Mouse (Mus musculus) forebrain, embryonic 15.5 days (tissue): Measurements from ENCODE around the gene Tgfbr3. TPM values are rescaled to one million over a fixed set of nuclear protein-coding genes. Genes with fewer than 3 reads are reported as not detected.

Source experiments
- ATAC-seq: fragments of 200-750 bp; cut with Nextera tagmentation; replicated peaks from 2 replicates; pipeline ENCODE4 v1.8.0; 2017; ENCODE audit warnings: mild to moderate bottlenecking, moderate TSS enrichment, moderate library complexity
- H3K27ac ChIP-seq: fragments of 300-500 bp; sonication (generic); replicated peaks from 2 replicates; pipeline ENCODE4 v1.5.1; 2015; ENCODE audit warnings: mild to moderate bottlenecking, inconsistent platforms
- H3K27me3 ChIP-seq: fragments of 300-500 bp; sonication (generic); 2 replicates; pipeline ENCODE4 v1.6.1; 2015; ENCODE audit warnings: inconsistent platforms
- H3K36me3 ChIP-seq: fragments of 300-500 bp; sonication (generic); 2 replicates; pipeline ENCODE4 v1.6.1; 2015; ENCODE audit warnings: mild to moderate bottlenecking, inconsistent platforms
- H3K4me1 ChIP-seq: fragments of 300-500 bp; sonication (generic); 2 replicates; pipeline ENCODE4 v1.6.1; 2015; ENCODE audit warnings: inconsistent platforms
- H3K4me2 ChIP-seq: fragments of 300-500 bp; sonication (generic); replicated peaks from 2 replicates; pipeline ENCODE4 v1.6.1; 2015; ENCODE audit warnings: mild to moderate bottlenecking, inconsistent platforms
- H3K4me3 ChIP-seq: fragments of 300-500 bp; sonication (generic); 2 replicates; pipeline ENCODE4 v1.5.1; 2015; ENCODE audit warnings: mild to moderate bottlenecking, inconsistent platforms
- H3K9ac ChIP-seq: fragments of 300-500 bp; sonication (generic); replicated peaks from 2 replicates; pipeline ENCODE4 v1.6.1; 2015; ENCODE audit warnings: mild to moderate bottlenecking, inconsistent platforms
- H3K9me3 ChIP-seq: fragments of 300-500 bp; sonication (generic); 2 replicates; pipeline ENCODE4 v1.6.1; 2016; ENCODE audit warnings: inconsistent platforms
- WGBS: fragments of 180-500 bp; shearing (Covaris S2); methylation state at CpG from one replicate; pipeline ENCODE4 v1.1.7; 2015; ENCODE audit warnings: mixed read lengths; 5-methylcytosine and 5-hydroxymethylcytosine counted together
- polyA plus RNA-seq: library from polyadenylated mRNA; unstranded; fragments of >200 nt; fragmentation: Nextera tagmentation; extraction: Ambion mirVana; gene quantifications from 2 replicates; pipeline ENCODE4 v1.2.1, GENCODE M21; 2015

Tgfbr3 gene
- polyA plus RNA-seq, 1 experiment from 2014 or later, result 2.0 TPM

GRCm38 (mm10) chr5:107106139-107106538 is 183.3 kb downstream of the Tgfbr3 start:
- WGBS, result 89% methylated on average over 2 of the region's 2 CpGs
- H3K36me3 ChIP-seq, result no peaks in the 10 kb centered on the region
- no peaks in the 10 kb centered on the region; the same call in 1 of the 2 replicates for H3K27me3 ChIP-seq
- H3K9me3 ChIP-seq, result no peaks in the 10 kb centered on the region
- no peak overlapping the region for H3K4me2 ChIP-seq
- ATAC-seq, result no peak
- H3K27ac ChIP-seq, result no peak overlapping the region
- no peak overlapping the region for H3K4me3 ChIP-seq
- no peak overlapping the region for H3K9ac ChIP-seq
- H3K4me1 ChIP-seq, result peaks cover 11% of the 10 kb centered on the region

GRCm38 (mm10) chr5:107103591-107103990 is 185.8 kb downstream of the Tgfbr3 start:
- Histone ChIP-seq H3K9me3 (no peaks in the 10 kb centered on the region), H3K4me1 (peaks cover 3% of the 10 kb centered on the region; the same call in 1 of the 2 replicates), H3K36me3 (no peaks in the 10 kb centered on the region), H3K4me3 (no peak overlapping the region), H3K9ac (no peak overlapping the region), H3K27me3 (no peaks in the 10 kb centered on the region; the same call in 1 of the 2 replicates), H3K27ac (no peak overlapping the region), H3K4me2 (no peak overlapping the region)
- ATAC-seq, result no peak
- WGBS, result 92% methylated on average over 2 of the region's 2 CpGs

GRCm38 (mm10) chr5:107102916-107103315 is 186.5 kb downstream of the Tgfbr3 start:
- Histone ChIP-seq H3K4me3 (no peak overlapping the region), H3K27me3 (no peaks in the 10 kb centered on the region), H3K4me2 (no peak overlapping the region), H3K9me3 (no peaks in the 10 kb centered on the region), H3K4me1 (peaks cover 3% of the 10 kb centered on the region; the same call in 1 of the 2 replicates), H3K9ac (no peak overlapping the region), H3K27ac (no peak overlapping the region), H3K36me3 (no peaks in the 10 kb centered on the region)
- 46% methylated on average over 4 of the region's 4 CpGs for WGBS
- no peak for ATAC-seq

- 78% methylated on average over 4 of the region's 4 CpGs for WGBS
- Histone ChIP-seq H3K27ac (no peak overlapping the region), H3K9me3 (no peaks in the 10 kb centered on the region), H3K4me2 (no peak overlapping the region), H3K9ac (no peak overlapping the region), H3K27me3 (no peaks in the 10 kb centered on the region), H3K4me3 (no peak overlapping the region), H3K4me1 (peaks cover 3% of the 10 kb centered on the region; the same call in 1 of the 2 replicates), H3K36me3 (no peaks in the 10 kb centered on the region)
- ATAC-seq, result no peak
Measured at GRCm38 (mm10) chr5:107101684-107102083, 187.7 kb downstream of the Tgfbr3 start.

- Histone ChIP-seq H3K4me3 (no peak overlapping the region), H3K27ac (no peak overlapping the region), H3K4me1 (peaks cover 3% of the 10 kb centered on the region; the same call in 1 of the 2 replicates), H3K9me3 (no peaks in the 10 kb centered on the region), H3K36me3 (no peaks in the 10 kb centered on the region), H3K27me3 (no peaks in the 10 kb centered on the region), H3K9ac (no peak overlapping the region), H3K4me2 (no peak overlapping the region)
- ATAC-seq, result no peak
- WGBS, result 71% methylated on average over 7 of the region's 7 CpGs
Measured at GRCm38 (mm10) chr5:107101135-107101534, 188.3 kb downstream of the Tgfbr3 start.

GRCm38 (mm10) chr5:107099634-107100033 is 189.8 kb downstream of the Tgfbr3 start:
- no peak overlapping the region for H3K27ac ChIP-seq
- no peaks in the 10 kb centered on the region for H3K36me3 ChIP-seq
- H3K27me3 ChIP-seq, result no peaks in the 10 kb centered on the region; the same call in 1 of the 2 replicates
- ATAC-seq, result no peak
- no peak overlapping the region for H3K4me3 ChIP-seq
- 85% methylated on average over 3 of the region's 3 CpGs for WGBS
- H3K9me3 ChIP-seq, result no peaks in the 10 kb centered on the region
- peaks cover 3% of the 10 kb centered on the region; the same call in 1 of the 2 replicates for H3K4me1 ChIP-seq
- H3K9ac ChIP-seq, result no peak overlapping the region
- no peak overlapping the region for H3K4me2 ChIP-seq

- H3K36me3 ChIP-seq, result no peaks in the 10 kb centered on the region
- H3K27me3 ChIP-seq, result no peaks in the 10 kb centered on the region; the same call in 1 of the 2 replicates
- H3K9me3 ChIP-seq, result no peaks in the 10 kb centered on the region
- H3K27ac ChIP-seq, result no peak overlapping the region
- H3K4me3 ChIP-seq, result no peak overlapping the region
- WGBS, result 48% methylated on average over 6 of the region's 6 CpGs
- no peak overlapping the region for H3K9ac ChIP-seq
- peaks cover 3% of the 10 kb centered on the region; the same call in 1 of the 2 replicates for H3K4me1 ChIP-seq
- no peak overlapping the region for H3K4me2 ChIP-seq
- no peak for ATAC-seq
Measured at GRCm38 (mm10) chr5:107099076-107099475, 190.4 kb downstream of the Tgfbr3 start.

- H3K36me3 ChIP-seq, result no peaks in the 10 kb centered on the region
- H3K4me3 ChIP-seq, result no peak overlapping the region
- H3K27me3 ChIP-seq, result no peaks in the 10 kb centered on the region; the same call in 1 of the 2 replicates
- 58% methylated on average over 5 of the region's 5 CpGs for WGBS
- H3K9me3 ChIP-seq, result no peaks in the 10 kb centered on the region
- peaks cover 2% of the 10 kb centered on the region; the same call in 1 of the 2 replicates for H3K4me1 ChIP-seq
- H3K4me2 ChIP-seq, result no peak overlapping the region
- H3K9ac ChIP-seq, result no peak overlapping the region
- no peak for ATAC-seq
- no peak overlapping the region for H3K27ac ChIP-seq
Measured at GRCm38 (mm10) chr5:107098007-107098406, 191.4 kb downstream of the Tgfbr3 start.

GRCm38 (mm10) chr5:107097314-107097713 is 192.1 kb downstream of the Tgfbr3 start:
- ATAC-seq, result no peak
- Histone ChIP-seq H3K27ac (no peak overlapping the region), H3K36me3 (no peaks in the 10 kb centered on the region), H3K27me3 (peaks cover 2% of the 10 kb centered on the region; the same call in 1 of the 2 replicates), H3K4me1 (no peaks in the 10 kb centered on the region), H3K4me2 (no peak overlapping the region), H3K9me3 (no peaks in the 10 kb centered on the region), H3K9ac (no peak overlapping the region), H3K4me3 (no peak overlapping the region)
- WGBS, result 90% methylated on average over 7 of the region's 7 CpGs

- Histone ChIP-seq H3K36me3 (no peaks in the 10 kb centered on the region), H3K4me3 (no peak overlapping the region), H3K27me3 (peaks cover 3% of the 10 kb centered on the region; the same call in 1 of the 2 replicates), H3K27ac (no peak overlapping the region), H3K9ac (no peak overlapping the region), H3K9me3 (no peaks in the 10 kb centered on the region), H3K4me1 (no peaks in the 10 kb centered on the region), H3K4me2 (no peak overlapping the region)
- WGBS, result 43% methylated on average over 5 of the region's 5 CpGs
- ATAC-seq, result no peak
Measured at GRCm38 (mm10) chr5:107094233-107094632, 195.2 kb downstream of the Tgfbr3 start.

GRCm38 (mm10) chr5:107093253-107093652 is 196.2 kb downstream of the Tgfbr3 start:
- Histone ChIP-seq H3K4me3 (no peak overlapping the region), H3K27ac (no peak overlapping the region), H3K36me3 (no peaks in the 10 kb centered on the region), H3K27me3 (peaks cover 6% of the 10 kb centered on the region; the same call in 1 of the 2 replicates), H3K9ac (no peak overlapping the region), H3K4me2 (no peak overlapping the region), H3K9me3 (no peaks in the 10 kb centered on the region), H3K4me1 (peaks cover 4% of the 10 kb centered on the region)
- WGBS, result 88% methylated on average over 3 of the region's 3 CpGs
- ATAC-seq, result no peak

- no peak for ATAC-seq
- Histone ChIP-seq H3K36me3 (no peaks in the 10 kb centered on the region), H3K27me3 (peaks cover 6% of the 10 kb centered on the region; the same call in 1 of the 2 replicates), H3K4me1 (peaks cover 9% of the 10 kb centered on the region), H3K4me3 (no peak overlapping the region), H3K9me3 (no peaks in the 10 kb centered on the region), H3K9ac (no peak overlapping the region), H3K27ac (no peak overlapping the region), H3K4me2 (no peak overlapping the region)
- 75% methylated on average over 8 of the region's 8 CpGs for WGBS
Measured at GRCm38 (mm10) chr5:107092137-107092536, 197.3 kb downstream of the Tgfbr3 start.

- peaks cover 6% of the 10 kb centered on the region; the same call in 1 of the 2 replicates for H3K27me3 ChIP-seq
- H3K4me1 ChIP-seq, result peaks cover 9% of the 10 kb centered on the region
- H3K4me3 ChIP-seq, result no peak overlapping the region
- H3K4me2 ChIP-seq, result no peak overlapping the region
- no peaks in the 10 kb centered on the region for H3K36me3 ChIP-seq
- H3K9me3 ChIP-seq, result no peaks in the 10 kb centered on the region
- 42% methylated on average over 5 of the region's 5 CpGs for WGBS
- no peak overlapping the region for H3K9ac ChIP-seq
- no peak overlapping the region for H3K27ac ChIP-seq
- no peak for ATAC-seq
Measured at GRCm38 (mm10) chr5:107089966-107090365, 199.5 kb downstream of the Tgfbr3 start.
